Mouse (Mus musculus): Measurements from ENCODE around the gene 5730480H06Rik. TPM values are rescaled to one million over a fixed set of nuclear protein-coding genes. Genes with fewer than 3 reads are reported as not detected.
A peak's percentile ranks its signal among the peaks of the same experiment; 100 is the strongest.

The 5730480H06Rik gene
- polyA plus RNA-seq, 1 experiment from 2014 or later = 28.9 TPM

DNA sequence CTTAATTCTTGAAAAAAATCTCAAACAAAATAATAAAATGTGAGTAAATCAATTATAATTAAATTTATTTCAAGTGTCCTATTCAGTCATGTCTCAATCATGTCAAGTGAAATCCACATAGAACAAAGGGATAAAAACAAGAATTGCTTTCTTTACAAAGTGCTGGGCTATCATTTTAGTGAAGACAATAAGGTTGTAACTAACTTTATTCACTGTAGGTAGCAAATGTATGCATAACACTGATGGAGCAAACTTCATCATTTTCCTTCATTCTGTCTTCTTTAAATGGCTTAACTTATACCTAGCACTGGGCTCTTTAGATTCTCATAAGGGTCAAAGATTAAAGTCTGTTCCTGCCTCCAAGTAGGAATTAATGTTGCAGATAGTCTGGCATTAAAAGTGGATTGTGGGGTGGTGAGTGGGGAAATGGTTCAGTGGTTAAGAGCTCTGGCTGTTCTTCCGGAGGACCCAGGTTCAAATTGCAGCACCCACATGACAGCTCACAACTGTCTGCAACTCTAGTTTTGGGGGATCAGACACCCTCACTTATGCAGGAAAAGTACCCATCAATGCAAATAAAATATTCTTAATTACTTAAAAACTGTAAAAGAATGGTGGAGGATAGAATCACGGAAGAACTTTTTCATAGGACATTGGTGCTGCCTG is 18.4 kb downstream of the 5730480H06Rik start:
- no peak overlapping the region for H3K4me2 ChIP-seq
- H3K27ac ChIP-seq = no peak overlapping the region
- no peak overlapping the region for H3K9ac ChIP-seq
- no peaks in the 10 kb centered on the region for H3K4me1 ChIP-seq
- H3K4me3 ChIP-seq (replicated peaks) = no peak overlapping the region
- WGBS = 94% methylated on average over 2 of the region's 2 CpGs
- H3K36me3 ChIP-seq (replicated peaks) = no peaks in the 10 kb centered on the region
- H3K9me3 ChIP-seq = no peaks in the 10 kb centered on the region
- ATAC-seq (ENCODE audit: low FRiP score) = peak; percentile 34
- H3K27me3 ChIP-seq = no peaks in the 10 kb centered on the region

DNA sequence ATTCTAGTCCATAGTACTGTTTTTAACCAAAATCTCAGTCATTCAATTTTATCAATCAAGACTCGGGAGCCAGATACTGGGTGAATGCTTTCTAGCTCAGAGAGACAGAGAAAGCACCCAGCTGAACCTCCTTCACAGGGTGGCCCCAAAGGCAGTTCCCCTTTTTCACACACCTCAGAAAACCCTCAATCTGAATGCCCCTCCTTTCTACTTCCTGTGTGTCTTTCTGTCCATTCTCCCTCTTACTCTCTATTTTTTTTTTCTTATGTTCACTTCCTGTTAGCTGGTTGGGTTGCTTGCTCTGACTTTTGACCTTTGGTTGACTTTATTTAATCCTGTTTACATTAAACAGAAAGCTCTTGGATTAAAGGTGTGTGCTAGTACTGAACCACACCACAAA is 21.6 kb downstream of the 5730480H06Rik start:
- Histone ChIP-seq H3K27me3 (no peaks in the 10 kb centered on the region), H3K4me2 (no peak overlapping the region), H3K36me3 (replicated peaks) (no peaks in the 10 kb centered on the region), H3K9me3 (no peaks in the 10 kb centered on the region), H3K4me1 (no peaks in the 10 kb centered on the region), H3K9ac (no peak overlapping the region), H3K27ac (no peak overlapping the region), H3K4me3 (replicated peaks) (no peak overlapping the region)
- 83% methylated on average over 1 of the region's 1 CpGs for WGBS
- no peak for ATAC-seq (ENCODE audit: low FRiP score)

DNA sequence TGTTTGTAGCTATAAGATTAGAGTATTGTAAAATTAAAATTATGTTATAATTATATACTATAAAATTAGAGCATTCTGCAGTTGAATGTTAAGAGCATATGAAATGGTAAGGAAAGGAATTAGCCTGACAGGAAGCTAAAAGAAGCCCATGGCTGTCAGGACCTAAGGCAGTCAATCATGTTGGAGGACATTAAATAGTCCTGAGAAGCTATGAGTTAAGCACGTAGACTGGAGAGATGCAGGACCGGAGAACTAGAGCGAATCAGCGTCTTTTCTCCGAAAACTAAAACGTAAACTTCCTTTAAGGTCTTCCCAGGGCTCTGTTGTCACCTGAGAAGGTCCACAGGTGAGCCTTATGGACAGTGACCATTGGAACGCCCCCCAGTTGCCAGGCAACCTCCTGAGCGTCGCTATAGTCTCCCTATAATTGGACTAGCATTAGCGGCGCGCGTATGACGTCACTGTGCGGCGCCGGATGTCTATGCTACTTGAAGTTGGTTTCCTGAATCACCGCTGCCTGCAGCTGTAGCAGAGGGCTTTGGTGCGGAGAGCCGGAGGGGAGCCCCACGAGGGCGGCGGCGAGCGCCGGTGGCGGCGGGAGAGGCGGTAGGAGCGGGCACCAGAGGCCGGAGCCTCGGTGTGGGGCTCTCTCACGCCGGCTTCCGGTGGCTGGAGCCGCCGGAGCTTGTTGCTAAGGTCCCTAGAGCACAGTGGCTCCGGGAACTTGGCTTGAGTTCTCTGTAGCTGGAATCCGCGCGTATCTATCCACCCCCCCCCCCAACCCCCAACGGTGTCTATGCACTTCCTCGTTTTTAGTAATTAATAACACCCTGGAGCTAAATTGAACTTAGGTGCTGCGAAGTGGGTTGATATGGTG is 44.4 kb downstream of the 5730480H06Rik start:
- Histone ChIP-seq H3K27ac (peak overlapping the region; percentile 56; the same call in 1 of the 2 replicates), H3K4me2 (peak overlapping the region; percentile 55), H3K9me3 (no peaks in the 10 kb centered on the region), H3K36me3 (replicated peaks) (peaks cover 19% of the 10 kb centered on the region; the same call in 1 of the 2 replicates), H3K4me3 (replicated peaks) (peak overlapping the region; percentile 91), H3K27me3 (no peaks in the 10 kb centered on the region), H3K9ac (peak overlapping the region; percentile 66), H3K4me1 (peaks cover 4% of the 10 kb centered on the region)
- WGBS = under 1% methylated on average over 38 of the region's 44 CpGs
- peak; percentile 100 for ATAC-seq (ENCODE audit: low FRiP score)

DNA sequence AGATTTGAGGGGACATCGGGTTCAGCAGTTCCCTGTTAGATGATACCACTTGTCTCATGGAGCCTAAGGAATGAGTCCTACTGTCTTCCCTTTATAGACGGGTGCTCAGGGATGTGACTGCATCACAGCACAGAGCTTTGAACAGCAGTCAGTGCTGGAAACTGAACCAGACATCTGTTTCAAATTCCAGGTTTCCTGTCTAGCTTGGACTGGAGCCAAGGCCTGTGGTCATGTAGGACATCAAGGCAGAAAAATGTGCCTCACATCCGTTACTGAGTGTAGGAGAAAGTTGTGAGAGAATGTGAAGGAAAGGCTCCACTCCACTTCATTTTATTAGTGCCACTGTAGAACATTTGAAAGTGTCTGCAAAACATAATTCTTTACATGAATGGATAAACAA is 74.7 kb downstream of the 5730480H06Rik start:
- Histone ChIP-seq H3K9me3 (no peaks in the 10 kb centered on the region), H3K9ac (no peak overlapping the region), H3K27ac (no peak overlapping the region), H3K36me3 (replicated peaks) (peaks cover 4% of the 10 kb centered on the region; the same call in 1 of the 2 replicates), H3K27me3 (no peaks in the 10 kb centered on the region), H3K4me3 (replicated peaks) (no peak overlapping the region), H3K4me2 (no peak overlapping the region), H3K4me1 (no peaks in the 10 kb centered on the region)
- 89% methylated on average over 3 of the region's 3 CpGs for WGBS
- no peak for ATAC-seq (ENCODE audit: low FRiP score)

DNA sequence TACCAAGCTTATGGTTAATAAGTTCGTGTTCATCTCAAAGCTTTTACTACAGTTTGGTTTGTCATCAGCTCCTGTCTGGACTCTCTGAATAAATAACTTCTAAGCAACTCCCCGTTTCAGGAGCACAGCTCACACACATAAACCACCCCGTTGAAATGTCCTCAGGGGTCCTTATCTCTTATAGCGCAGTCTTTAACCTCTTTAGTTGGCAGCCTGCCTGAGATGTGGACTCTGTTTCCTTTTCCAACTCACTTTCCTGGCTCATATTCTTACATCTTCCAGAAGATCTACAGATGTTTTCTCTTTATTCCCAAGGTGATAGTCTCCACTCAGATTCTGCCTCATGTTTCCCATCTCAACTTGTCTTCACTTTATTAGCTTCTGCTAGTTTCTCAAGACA is 80.5 kb downstream of the 5730480H06Rik start:
- no peaks in the 10 kb centered on the region for H3K4me1 ChIP-seq
- no peak for ATAC-seq (ENCODE audit: low FRiP score)
- H3K9ac ChIP-seq = no peak overlapping the region
- H3K4me2 ChIP-seq = no peak overlapping the region
- 91% methylated on average over 4 of the region's 4 CpGs for WGBS
- H3K27me3 ChIP-seq = no peaks in the 10 kb centered on the region
- no peak overlapping the region for H3K27ac ChIP-seq
- H3K4me3 ChIP-seq (replicated peaks) = no peak overlapping the region
- no peaks in the 10 kb centered on the region for H3K9me3 ChIP-seq
- no peaks in the 10 kb centered on the region for H3K36me3 ChIP-seq (replicated peaks)

DNA sequence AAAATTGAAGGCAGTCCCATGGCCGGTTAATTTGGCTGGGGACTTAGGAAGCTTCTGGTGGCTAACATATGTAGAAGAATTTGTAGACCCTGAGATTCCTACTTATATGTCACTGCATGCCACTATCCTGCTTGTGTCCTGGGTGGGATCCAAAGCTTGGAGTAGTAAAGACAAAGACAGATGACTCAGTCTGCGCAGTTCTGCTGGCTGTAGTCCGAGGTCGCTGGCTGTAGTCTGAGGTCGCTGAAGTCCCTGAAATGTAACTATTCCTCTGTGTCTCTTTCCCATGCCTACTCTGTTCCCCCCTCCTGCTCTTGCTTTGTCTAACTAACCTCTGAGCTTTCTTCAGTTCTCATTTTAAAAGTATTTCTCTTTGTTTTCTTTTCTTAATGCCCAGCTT is 82.6 kb downstream of the 5730480H06Rik start:
- Histone ChIP-seq H3K27ac (no peak overlapping the region), H3K9me3 (no peaks in the 10 kb centered on the region), H3K4me2 (no peak overlapping the region), H3K9ac (no peak overlapping the region), H3K27me3 (no peaks in the 10 kb centered on the region), H3K4me3 (replicated peaks) (no peak overlapping the region), H3K36me3 (replicated peaks) (no peaks in the 10 kb centered on the region), H3K4me1 (peaks cover 2% of the 10 kb centered on the region; the same call in 1 of the 2 replicates)
- WGBS = 84% methylated on average over 5 of the region's 5 CpGs
- ATAC-seq (ENCODE audit: low FRiP score) = no peak

DNA sequence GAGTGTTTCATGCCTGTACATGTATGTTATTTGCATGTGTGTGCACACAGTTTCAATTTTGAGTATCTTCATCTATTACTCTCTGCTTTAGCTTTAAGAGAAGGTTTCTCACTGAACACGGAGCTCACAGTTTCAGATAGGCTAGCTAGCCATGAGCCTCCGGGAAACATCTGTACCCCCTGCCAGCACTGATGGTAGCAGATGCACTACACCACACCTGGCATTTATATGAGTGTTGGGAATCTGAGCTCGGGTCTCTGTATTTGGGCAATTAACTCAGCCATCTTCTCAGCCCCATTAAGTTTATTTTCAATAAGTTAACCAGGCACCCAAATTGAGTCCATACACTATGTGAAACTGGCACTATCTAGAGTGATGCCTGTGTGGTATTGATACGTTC is 83.7 kb downstream of the 5730480H06Rik start:
- no peak for ATAC-seq (ENCODE audit: low FRiP score)
- 83% methylated on average over 4 of the region's 4 CpGs for WGBS
- no peaks in the 10 kb centered on the region for H3K9me3 ChIP-seq
- no peak overlapping the region for H3K9ac ChIP-seq
- no peaks in the 10 kb centered on the region for H3K27me3 ChIP-seq
- peaks cover 2% of the 10 kb centered on the region; the same call in 1 of the 2 replicates for H3K4me1 ChIP-seq
- no peak overlapping the region for H3K4me2 ChIP-seq
- H3K27ac ChIP-seq = no peak overlapping the region
- no peak overlapping the region for H3K4me3 ChIP-seq (replicated peaks)
- no peaks in the 10 kb centered on the region for H3K36me3 ChIP-seq (replicated peaks)

DNA sequence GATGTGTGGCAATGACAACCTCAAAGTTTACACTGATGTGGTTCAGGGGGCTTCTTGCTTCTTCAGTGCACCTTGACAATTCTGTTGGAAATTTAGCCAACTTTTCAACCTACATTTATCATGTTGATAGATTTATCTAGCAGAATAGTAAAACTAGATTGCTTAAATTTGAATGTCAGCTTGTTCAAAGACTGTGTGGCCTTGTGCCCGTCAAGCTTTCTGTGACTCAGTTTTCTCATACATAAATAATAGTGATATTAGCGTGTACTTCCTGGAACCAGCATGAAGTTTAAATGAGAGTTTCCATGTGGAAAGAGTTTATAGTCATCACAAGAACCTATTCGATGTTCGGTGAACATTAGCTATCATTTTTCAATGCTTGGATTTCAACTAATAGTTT is 84.5 kb downstream of the 5730480H06Rik start:
- H3K4me3 ChIP-seq (replicated peaks) = no peak overlapping the region
- WGBS = 93% methylated on average over 4 of the region's 4 CpGs
- H3K4me1 ChIP-seq = peaks cover 2% of the 10 kb centered on the region; the same call in 1 of the 2 replicates
- no peak overlapping the region for H3K4me2 ChIP-seq
- H3K9me3 ChIP-seq = no peaks in the 10 kb centered on the region
- no peaks in the 10 kb centered on the region for H3K36me3 ChIP-seq (replicated peaks)
- no peaks in the 10 kb centered on the region for H3K27me3 ChIP-seq
- no peak overlapping the region for H3K9ac ChIP-seq
- no peak overlapping the region for H3K27ac ChIP-seq
- ATAC-seq (ENCODE audit: low FRiP score) = no peak

DNA sequence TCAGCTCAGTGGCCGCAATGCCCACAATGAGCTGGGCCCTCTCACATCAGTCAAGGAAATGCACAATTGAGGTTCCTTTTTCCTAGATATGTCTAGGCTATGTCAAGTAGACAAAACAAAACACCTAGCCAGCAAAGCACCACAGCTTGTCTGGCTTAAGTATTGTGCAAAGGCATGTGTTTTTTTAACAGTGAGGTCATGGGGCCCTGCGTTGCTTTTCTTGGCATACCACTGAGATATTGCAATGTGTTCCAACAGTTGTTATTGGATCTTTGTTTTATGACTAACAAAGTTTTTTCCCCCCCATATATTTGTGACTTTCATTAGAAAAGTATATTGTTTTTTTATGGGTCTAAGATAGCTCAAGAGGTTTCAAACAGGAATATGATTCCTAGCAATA is 92.0 kb downstream of the 5730480H06Rik start:
- H3K4me3 ChIP-seq (replicated peaks) = no peak overlapping the region
- no peaks in the 10 kb centered on the region for H3K9me3 ChIP-seq
- no peaks in the 10 kb centered on the region for H3K36me3 ChIP-seq (replicated peaks)
- no peaks in the 10 kb centered on the region for H3K27me3 ChIP-seq
- H3K9ac ChIP-seq = no peak overlapping the region
- WGBS = 91% methylated on average over 2 of the region's 2 CpGs
- peaks cover 2% of the 10 kb centered on the region; the same call in 1 of the 2 replicates for H3K4me1 ChIP-seq
- no peak overlapping the region for H3K4me2 ChIP-seq
- no peak overlapping the region for H3K27ac ChIP-seq
- no peak for ATAC-seq (ENCODE audit: low FRiP score)

DNA sequence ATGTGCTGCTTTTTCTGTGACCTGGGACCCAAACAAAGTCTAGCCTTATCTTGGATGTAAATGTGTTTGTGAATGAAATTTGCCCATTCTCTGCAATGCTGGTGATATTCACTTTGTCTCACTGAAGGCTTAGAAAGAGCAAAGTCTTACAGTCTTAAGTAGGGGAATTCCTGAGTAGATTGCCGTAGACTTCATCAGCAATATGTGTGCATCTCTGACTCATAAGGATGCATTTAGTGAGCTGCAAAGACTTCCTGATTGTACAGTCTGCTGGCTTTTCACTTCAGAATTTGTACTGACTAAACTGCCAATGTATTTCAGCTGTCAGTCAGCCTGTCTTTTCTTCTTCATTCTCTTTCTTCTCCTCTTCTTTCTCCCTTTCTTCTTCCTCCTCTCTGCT is 94.2 kb downstream of the 5730480H06Rik start:
- Histone ChIP-seq H3K4me3 (replicated peaks) (no peak overlapping the region), H3K9ac (no peak overlapping the region), H3K36me3 (replicated peaks) (no peaks in the 10 kb centered on the region), H3K27ac (no peak overlapping the region), H3K27me3 (no peaks in the 10 kb centered on the region), H3K4me2 (no peak overlapping the region), H3K9me3 (no peaks in the 10 kb centered on the region), H3K4me1 (no peaks in the 10 kb centered on the region)
- ATAC-seq (ENCODE audit: low FRiP score) = no peak
- 86% methylated on average over 1 of the region's 1 CpGs for WGBS

DNA sequence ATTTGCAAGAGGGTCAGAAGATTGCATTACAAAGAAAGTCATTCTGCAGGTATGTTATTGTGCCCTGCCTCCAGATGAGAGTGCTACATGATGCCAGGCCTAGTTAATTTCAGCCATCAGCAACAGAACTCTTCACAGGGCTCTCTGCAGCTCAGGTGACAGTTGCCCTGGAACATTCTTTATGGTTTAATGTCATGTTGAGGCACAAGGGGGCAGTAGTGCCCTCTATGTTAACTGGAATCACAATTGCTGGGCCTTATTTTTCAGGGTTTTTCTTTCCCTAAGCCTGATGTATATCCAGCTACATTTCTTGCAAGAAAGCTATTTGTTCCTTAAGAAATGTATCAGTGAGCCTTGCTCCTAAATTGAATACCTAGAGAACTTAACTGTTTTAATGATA is 102.7 kb downstream of the 5730480H06Rik start:
- no peak; the same call in 1 of the 2 replicates for ATAC-seq (ENCODE audit: low FRiP score)

DNA sequence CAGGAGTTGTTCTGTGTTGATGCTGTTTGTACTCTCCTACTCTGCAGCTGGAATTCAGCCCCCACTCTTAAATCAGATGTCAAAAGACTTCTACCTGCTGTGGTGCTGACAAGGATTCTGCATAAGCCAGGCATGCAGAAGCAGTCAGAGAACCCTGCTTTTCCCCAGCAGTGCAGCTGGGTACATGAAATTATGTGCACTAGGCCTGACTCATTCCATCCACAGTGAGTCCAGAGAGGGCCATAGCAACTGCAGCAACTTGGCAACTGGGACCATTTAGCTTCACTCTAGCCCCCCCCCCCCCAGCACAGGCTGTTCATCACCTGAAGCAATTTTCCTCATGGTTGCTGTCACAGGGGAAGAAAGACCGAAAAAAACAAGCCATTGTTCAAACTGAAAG is 121.1 kb downstream of the 5730480H06Rik start:
- no peak overlapping the region for H3K27ac ChIP-seq
- ATAC-seq (ENCODE audit: low FRiP score) = no peak
- WGBS = 91% methylated on average over 1 of the region's 1 CpGs
- H3K4me1 ChIP-seq = no peaks in the 10 kb centered on the region
- H3K9ac ChIP-seq = no peak overlapping the region
- H3K27me3 ChIP-seq = no peaks in the 10 kb centered on the region
- no peaks in the 10 kb centered on the region for H3K9me3 ChIP-seq
- no peak overlapping the region for H3K4me3 ChIP-seq (replicated peaks)
- H3K4me2 ChIP-seq = no peak overlapping the region
- H3K36me3 ChIP-seq (replicated peaks) = no peaks in the 10 kb centered on the region

More for the DNA sequence above, 102.7 kb downstream of the 5730480H06Rik start:
- Histone ChIP-seq H3K4me2 (no peak overlapping the region), H3K4me1 (no peaks in the 10 kb centered on the region), H3K27me3 (no peaks in the 10 kb centered on the region), H3K27ac (no peak overlapping the region), H3K36me3 (replicated peaks) (no peaks in the 10 kb centered on the region), H3K4me3 (replicated peaks) (no peak overlapping the region), H3K9ac (no peak overlapping the region), H3K9me3 (no peaks in the 10 kb centered on the region)

Measured in forebrain, embryonic 12.5 days (tissue).